Mouse (Mus musculus) R1 (cell line): ENCODE measurements at regions not wholly inside any gene's neighbourhood (a gene's known extent, or its start where the extent isn't known, plus 50 kb on each side); places are given as distances from the start of the nearest gene placed in this dataset.
A peak's percentile ranks its signal among the peaks of the same experiment; 100 is the strongest.

ENCODE experiments used
- DNase-seq: peaks from one replicate; pipeline ENCODE4 v3.0.0-alpha.2; 2018; ENCODE audit warnings: low read depth, low spot score

DNA sequence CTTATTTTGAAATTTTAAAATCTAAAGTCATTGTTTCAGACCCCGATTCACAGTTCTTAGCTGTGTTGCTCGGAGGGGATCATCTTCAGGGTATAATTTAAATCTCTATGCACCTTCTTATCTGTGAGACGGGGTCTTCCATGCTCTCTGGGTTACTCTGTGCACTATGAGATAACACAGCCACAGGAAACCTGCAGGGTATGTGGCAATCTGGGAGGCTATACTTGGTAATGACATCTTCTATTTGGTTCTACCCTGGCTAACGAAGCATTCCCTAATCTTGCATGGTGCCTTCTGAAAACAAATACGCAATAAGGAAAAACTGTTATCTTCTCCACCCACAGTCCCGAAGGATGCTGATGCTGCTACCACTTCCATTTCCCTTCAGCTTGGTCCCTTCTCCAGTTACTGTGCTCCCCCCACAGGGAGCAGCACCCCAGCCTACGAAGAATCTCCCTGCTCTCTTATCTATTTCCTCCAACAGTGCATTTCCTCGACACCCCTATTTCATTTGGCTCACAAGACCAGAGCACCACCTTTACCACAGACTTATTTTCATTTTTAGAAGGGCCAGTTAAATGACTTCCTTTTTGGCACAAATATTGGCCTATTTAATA is 378.2 kb downstream of the Gm9195 start:
- no peak for DNase-seq

DNA sequence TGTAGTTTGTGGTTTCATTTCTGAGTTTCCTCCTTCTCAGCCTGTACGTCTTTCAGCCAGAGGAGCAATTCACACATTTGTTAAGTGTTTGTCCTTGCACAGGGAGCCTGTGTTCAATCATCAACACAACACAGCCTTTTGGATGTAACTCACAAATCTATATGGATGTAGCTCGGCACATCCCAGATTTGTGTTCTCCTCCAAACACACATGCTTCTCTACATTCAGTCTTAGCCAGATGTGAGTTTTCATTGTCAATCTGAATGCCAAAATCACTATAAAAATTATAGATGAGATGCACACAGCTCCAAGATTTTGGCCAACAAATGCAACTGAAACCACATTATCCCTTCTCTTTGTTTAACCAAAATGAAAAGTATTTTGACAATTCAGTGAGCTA is 380.9 kb downstream of the Gm9195 start:
- no peak for DNase-seq

DNA sequence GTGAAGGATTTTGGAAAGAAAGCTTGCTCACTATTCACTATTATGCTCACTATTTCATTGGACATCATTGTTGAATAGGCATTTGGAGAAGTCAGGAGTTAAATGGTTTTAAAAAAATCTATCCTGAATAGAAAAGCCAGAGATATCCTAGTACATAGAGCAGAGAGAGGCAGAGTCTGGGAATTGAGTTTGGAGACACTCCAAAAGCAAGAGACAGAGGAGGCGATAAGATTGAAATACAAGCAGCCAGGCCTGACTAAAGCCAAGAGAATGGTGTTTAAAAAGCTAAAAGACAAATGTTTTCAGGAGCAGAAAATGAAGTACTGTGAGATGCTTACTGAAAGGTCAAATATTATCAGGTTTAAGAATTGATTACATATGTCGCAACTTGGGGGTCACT is 400.1 kb downstream of the Gm9195 start:
- DNase-seq: no peak

DNA sequence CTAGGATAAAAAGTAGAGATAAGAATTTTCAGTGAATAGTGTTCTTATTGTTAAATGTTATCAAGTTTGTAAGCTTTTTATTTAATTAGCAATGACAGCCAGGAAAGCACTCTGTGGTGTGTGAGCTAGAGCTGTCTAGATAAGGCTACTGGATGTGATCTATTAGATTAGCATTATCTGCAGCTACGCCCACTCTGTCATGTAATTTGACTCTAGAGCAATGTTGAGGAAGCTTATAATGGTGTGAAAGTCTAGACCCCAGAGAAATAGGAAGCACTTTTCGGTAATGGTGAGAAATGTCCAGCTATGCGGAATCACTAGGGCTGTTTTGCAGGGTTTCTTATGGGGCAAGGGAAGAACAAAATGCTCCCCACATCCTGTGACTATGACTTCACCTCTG is 410.2 kb downstream of the Gm9195 start:
- no peak for DNase-seq

DNA sequence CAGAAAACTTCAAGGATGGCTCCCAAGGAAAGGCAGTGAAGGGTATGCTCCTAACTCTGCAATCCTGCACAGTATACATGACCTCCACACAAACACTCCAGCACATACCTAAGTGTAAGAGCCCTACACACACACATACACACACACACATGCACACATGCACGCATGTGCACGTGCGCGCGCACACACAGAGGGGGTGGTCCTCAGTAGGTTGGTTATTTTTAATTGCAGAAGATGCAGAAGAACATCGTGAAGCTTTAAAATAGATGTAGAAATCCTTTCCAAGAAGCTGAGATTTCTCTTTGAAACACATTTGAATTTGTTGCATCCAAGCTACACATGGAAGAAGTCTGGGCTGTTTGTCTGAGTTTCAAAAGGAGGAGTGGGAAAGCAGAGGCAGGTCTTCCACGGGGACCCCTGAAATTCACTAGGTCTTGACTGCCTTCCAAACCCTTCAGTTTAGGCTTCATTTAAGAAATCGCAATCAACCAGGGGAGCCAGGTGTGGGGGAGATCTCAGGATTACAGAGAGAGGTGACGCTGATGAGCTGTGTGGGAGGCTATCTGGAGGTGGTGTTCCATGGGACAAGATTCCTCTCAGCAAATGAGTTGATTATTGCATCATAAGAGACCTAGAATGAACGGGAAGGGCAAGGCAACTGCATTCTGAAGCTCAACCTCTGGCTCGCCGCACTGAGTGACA is 427.4 kb downstream of the Gm9195 start:
- no peak for DNase-seq

DNA sequence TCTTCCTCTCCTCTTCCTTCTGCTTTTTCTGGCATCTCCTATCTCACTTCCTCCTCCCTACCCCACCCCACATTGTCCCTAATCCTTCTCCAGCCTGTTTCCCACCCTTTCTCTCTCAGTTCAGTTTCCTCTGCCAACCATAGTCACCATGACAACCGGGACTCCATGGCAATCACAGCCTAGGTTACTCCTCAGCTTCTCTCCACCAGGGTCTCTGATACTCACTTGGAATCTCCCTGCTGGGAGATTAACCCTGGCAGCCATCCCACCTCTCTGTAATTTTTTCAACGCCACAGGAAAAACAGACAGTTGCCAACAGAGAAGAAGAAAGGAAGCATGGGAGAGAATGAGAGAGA is 448.8 kb downstream of the Gm9195 start:
- peak; percentile 18 for DNase-seq

GRCm38 (mm10) chr14:72042112-72042880 is 449.3 kb downstream of the Gm9195 start:
- DNase-seq: no peak

- no peak for DNase-seq
Measured at GRCm38 (mm10) chr14:72030396-72030795, 461.2 kb downstream of the Gm9195 start.

DNA sequence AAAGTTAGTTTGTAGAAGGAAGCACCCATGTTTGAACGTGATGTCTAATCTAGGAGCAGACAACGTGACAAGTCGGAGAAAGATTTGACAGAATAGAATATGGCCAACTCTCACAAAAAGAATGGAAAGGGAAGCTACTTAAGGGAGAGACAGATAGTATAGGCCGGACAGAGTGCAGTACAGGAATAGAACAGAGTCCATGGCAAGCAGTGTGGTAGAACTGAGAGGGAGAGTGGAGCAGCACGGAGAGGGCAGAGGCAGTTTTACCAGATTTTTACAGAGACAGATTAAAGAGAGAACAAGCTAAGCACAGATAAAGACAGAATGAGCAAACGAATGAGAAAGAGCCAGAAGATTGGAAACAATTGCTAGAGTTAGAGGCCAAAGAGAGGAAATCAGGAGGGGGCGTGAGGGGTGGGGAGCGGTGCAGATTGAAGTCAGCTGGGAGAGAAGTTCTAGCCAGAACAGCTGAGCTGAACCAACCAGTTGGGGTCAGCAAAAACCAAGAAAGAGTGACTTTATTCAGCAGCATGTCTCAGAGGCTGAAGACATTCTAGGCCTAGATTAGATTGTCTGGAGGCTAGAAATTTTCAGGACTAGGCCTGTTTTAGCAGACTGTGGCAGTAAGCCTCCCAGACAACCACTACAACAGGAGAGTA is 464.1 kb downstream of the Gm9195 start:
- peak; percentile 2 for DNase-seq

- DNase-seq: no peak
Measured at GRCm38 (mm10) chr14:72004371-72004770, 487.3 kb downstream of the Gm9195 start.

- no peak for DNase-seq
Measured at GRCm38 (mm10) chr14:72002205-72003138, 489.2 kb downstream of the Gm9195 start.

DNA sequence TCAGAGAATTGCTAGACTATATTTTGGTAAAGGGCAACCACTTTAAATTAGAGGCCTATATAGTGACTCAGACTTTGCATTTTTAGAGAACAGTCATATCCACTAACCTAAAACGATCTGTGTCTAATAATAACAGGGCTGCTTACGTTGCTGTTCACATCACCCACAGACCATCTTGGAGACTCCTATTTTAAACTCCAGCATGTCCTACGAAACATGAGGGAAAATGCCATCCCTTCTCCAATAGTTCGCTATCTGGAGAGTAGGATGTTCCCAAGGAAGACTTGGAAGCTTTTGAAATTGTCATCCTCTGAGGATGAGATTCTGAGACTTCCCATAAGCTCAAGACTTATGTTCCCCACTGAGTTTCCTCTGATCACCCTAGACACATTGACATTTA is 518.6 kb downstream of the Gm9195 start:
- DNase-seq: no peak

DNA sequence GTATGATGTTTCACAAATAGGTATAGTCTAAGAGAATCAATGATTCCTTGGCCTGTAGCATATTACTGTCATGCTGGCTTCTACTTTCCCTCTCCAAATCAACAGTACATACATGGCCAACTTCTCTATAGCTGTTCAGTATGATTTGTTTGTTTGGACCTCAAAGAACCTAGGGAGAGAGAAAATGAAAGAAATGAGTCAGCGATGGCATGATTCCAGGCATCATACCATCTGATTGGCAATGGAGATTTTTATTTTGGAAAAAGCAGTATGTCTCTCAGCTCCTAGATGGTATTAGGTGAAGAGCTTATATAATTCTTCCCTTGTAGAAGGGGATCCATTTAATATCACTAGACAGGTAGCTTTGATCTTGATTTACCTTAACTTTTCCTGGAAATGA is 519.1 kb downstream of the Gm9195 start:
- DNase-seq: no peak

- DNase-seq: peak; percentile 53
Measured at GRCm38 (mm10) chr14:71967646-71968045, 524.0 kb downstream of the Gm9195 start.

DNA sequence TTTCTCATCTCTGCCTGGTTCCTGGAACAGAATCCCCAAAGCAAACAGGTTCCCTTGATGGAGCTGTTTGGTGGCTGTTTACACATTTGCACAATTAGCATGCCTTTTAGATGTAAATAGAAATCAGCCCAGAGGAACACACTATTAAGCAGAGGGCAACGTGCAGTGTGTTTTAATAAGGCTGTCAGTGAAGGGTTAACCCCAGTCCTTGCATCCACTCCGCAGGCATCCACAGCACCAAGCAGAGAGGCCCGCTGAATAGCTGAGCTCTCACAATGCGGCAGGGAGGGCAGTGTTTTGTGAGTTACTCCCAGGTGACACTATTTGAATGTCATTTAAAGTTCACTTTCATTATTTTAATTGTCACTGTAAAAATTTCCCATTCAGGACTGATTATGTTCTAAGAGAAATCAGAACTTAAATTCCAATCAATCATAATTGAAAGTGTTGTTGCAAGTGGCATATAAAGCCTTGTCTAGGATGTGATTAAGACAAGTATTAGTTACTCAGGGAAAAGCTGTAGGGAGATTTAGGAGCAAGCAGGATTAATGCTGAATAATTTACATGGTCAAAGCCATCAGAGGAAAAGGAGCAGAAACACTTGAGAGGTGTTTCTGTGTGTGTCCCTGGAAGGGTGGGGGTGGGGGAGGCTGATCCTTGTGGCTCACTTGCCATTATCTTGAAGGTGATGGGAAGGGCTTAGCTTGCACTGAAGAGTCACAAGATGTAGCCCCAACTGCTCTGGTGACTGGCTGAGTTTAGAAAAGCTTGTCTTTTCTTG is 528.1 kb downstream of the Gm9195 start:
- peak; percentile 18 for DNase-seq

DNA sequence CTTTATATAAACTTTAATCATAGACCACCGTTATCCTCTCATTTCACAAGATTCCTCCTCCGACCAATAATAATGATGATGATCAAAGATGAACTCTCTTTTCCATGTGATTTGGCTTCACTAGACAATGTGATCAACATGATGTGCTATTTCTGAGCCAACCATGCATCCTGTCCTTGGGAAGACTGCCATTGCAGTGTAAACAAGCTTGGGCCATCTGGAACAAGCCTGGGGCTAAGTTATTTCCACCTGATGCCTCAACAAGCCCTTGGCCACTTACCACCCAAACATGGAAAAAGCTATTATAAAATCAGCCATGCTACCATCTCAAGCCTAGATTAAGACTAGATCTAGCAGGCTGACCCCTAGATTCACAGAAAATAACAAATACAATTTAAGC is 542.9 kb downstream of the Gm9195 start:
- no peak for DNase-seq

DNA sequence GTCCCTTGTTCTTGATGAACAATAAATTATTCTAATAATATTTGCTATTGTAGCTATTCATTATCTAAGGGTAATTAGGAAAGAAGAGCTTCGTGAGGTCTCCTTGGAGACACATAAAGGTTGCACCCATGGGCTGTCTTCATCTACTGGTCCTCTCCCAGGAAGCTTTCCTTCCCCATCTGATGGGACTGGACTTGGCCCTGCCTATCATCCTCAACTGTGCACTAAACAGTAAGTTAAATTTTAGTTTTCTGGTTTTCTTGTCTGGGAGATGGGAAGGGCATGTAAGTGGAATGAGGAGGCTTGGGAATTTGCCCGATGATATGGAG is 554.5 kb downstream of the Gm9195 start:
- no peak for DNase-seq

DNA sequence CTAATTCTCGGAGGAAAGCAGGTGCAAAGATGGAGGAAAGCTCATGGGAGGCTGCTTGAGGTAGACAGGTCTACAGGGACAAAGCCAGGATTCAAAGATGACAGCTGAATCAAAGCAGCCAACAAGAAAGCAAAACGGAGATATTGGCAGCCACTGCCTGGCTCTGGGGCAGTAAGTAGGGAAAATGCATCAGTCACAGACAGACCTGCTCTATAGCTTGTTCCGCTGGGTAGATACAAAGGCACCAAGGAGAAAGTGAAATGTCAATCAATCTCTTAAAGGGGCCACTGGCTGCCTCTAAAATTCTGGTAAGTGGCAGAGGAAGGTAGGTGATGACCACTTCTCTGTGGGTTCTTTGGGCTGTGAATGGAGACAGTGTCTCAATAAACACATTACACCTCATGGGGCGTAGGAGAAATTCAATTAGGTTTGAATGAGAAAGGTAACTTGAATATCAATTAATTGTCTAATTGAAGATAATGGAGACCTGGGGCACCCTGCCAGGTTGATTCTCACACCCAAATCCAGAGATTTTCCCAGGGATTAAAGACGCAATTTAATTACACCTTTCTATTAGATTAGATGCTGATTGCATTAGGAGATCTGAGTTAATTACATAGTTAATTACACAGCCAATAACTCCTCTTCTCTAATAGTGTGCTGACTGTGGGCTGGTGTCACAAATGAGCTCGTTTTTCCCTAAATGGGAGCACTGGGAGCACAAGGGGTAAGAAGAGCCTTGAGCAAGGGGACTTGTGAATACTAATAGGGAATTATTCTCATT is 555.1 kb downstream of the Gm9195 start:
- no peak for DNase-seq

DNA sequence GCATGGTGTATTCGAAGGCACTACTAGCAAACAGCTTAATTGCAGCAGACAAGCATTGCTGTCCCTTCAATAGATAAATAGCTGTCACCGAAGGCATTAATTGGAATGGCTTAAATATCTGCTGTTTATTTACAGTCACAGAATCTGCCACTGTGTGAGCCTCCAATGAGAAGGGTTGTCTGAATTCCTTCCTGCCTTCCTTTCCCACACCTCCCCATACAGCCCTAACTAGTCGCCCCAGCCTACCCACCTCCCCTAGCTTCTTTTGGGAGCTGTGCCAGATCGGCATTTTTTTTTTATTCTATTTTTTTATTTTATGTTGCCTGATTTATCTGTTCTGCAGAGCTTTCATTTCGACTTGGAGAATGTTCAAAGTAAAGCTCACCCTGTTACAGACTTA is 575.7 kb downstream of the Gm9195 start:
- no peak for DNase-seq

DNA sequence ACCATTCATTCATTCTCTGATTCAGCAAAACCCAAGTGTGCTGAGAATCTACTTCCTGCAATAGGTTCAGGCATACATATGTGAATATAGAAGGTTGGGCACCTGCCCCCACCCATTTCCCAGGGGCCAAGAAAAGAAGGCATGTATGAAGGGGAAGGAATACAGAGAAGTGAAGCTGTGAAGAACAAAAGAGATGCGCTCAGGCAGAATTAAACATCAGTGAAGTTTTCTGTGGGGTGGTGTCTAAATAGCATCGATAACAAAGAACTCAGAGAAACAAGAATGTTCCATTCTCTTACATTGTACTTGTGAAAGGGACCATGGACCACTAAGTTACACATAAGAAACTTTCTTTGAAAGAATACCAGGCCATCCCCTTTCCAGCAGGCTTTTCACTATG is 580.7 kb downstream of the Gm9195 start:
- peak; percentile 29 for DNase-seq
